Mouse (Mus musculus): ENCODE results near the gene Ier5. TPM values are rescaled to one million over a fixed set of nuclear protein-coding genes. Genes with fewer than 3 reads are reported as not detected.

Ier5 gene
- polyA plus RNA-seq, 1 experiment = 58.7 TPM

GRCm38 (mm10) chr1:155091842-155092800, 7.3 kb downstream of the Ier5 start:
- TF ChIP-seq CTCF (IDR thresholded peaks at IDR 0.05; ENCODE audit: low read depth, low read length) = no peak
- Histone ChIP-seq H3K27ac (ENCODE audit: insufficient read depth, low read depth, low read length) (peak overlapping the region; percentile 78), H3K4me1 (ENCODE audit: control insufficient read depth, insufficient read depth, low read length) (peaks cover 54% of the 10 kb centered on the region), H3K4me3 (ENCODE audit: insufficient read depth, low read length) (no peak overlapping the region)

GRCm38 (mm10) chr1:155091374-155091841, 8.0 kb downstream of the Ier5 start:
- H3K4me3 ChIP-seq (ENCODE audit: insufficient read depth, low read length) = no peak overlapping the region
- H3K27ac ChIP-seq (ENCODE audit: insufficient read depth, low read depth, low read length) = peak overlapping the region; percentile 87
- peaks cover 61% of the 10 kb centered on the region for H3K4me1 ChIP-seq (ENCODE audit: control insufficient read depth, insufficient read depth, low read length)
- TF ChIP-seq CTCF (IDR thresholded peaks at IDR 0.05; ENCODE audit: low read depth, low read length) = no peak
- TF ChIP-seq POLR2A (IDR thresholded peaks at IDR 0.05; ENCODE audit: borderline replicate concordance, low read depth, low read length) = no peak

GRCm38 (mm10) chr1:155090736-155091135, 8.7 kb downstream of the Ier5 start:
- TF ChIP-seq CTCF (IDR thresholded peaks at IDR 0.05; ENCODE audit: low read depth, low read length) (no peak), POLR2A (IDR thresholded peaks at IDR 0.05; ENCODE audit: borderline replicate concordance, low read depth, low read length) (no peak)
- Histone ChIP-seq H3K4me1 (ENCODE audit: control insufficient read depth, insufficient read depth, low read length) (peaks cover 60% of the 10 kb centered on the region), H3K27ac (ENCODE audit: insufficient read depth, low read depth, low read length) (peak overlapping the region; percentile 87; the same call in 1 of the 2 replicates), H3K4me3 (ENCODE audit: insufficient read depth, low read length) (no peak overlapping the region)

GRCm38 (mm10) chr1:155090327-155090726, 9.1 kb downstream of the Ier5 start:
- peak overlapping the region; percentile 87; the same call in 1 of the 2 replicates for H3K27ac ChIP-seq (ENCODE audit: insufficient read depth, low read depth, low read length)
- no peak overlapping the region for H3K4me3 ChIP-seq (ENCODE audit: insufficient read depth, low read length)
- TF ChIP-seq POLR2A (IDR thresholded peaks at IDR 0.05; ENCODE audit: borderline replicate concordance, low read depth, low read length) (no peak), CTCF (IDR thresholded peaks at IDR 0.05; ENCODE audit: low read depth, low read length) (no peak)
- peaks cover 56% of the 10 kb centered on the region for H3K4me1 ChIP-seq (ENCODE audit: control insufficient read depth, insufficient read depth, low read length)

GRCm38 (mm10) chr1:155088847-155089603, 10.4 kb downstream of the Ier5 start:
- Histone ChIP-seq H3K4me3 (ENCODE audit: insufficient read depth, low read length) (no peak overlapping the region), H3K4me1 (ENCODE audit: control insufficient read depth, insufficient read depth, low read length) (peaks cover 66% of the 10 kb centered on the region), H3K27ac (ENCODE audit: insufficient read depth, low read depth, low read length) (no peak overlapping the region)
- no peak for TF ChIP-seq POLR2A (IDR thresholded peaks at IDR 0.05; ENCODE audit: borderline replicate concordance, low read depth, low read length)
- TF ChIP-seq CTCF (IDR thresholded peaks at IDR 0.05; ENCODE audit: low read depth, low read length) = no peak

- no peak overlapping the region for H3K4me3 ChIP-seq (ENCODE audit: insufficient read depth, low read length)
- peaks cover 64% of the 10 kb centered on the region for H3K4me1 ChIP-seq (ENCODE audit: control insufficient read depth, insufficient read depth, low read length)
- TF ChIP-seq POLR2A (IDR thresholded peaks at IDR 0.05; ENCODE audit: borderline replicate concordance, low read depth, low read length) = no peak
- no peak for TF ChIP-seq CTCF (IDR thresholded peaks at IDR 0.05; ENCODE audit: low read depth, low read length)
- H3K27ac ChIP-seq (ENCODE audit: insufficient read depth, low read depth, low read length) = no peak overlapping the region
These were observed 11.4 kb downstream of the Ier5 start for GRCm38 (mm10) chr1:155088046-155088445.

GRCm38 (mm10) chr1:155086893-155087292, 12.5 kb downstream of the Ier5 start:
- TF ChIP-seq POLR2A (IDR thresholded peaks at IDR 0.05; ENCODE audit: borderline replicate concordance, low read depth, low read length) (no peak), CTCF (IDR thresholded peaks at IDR 0.05; ENCODE audit: low read depth, low read length) (no peak)
- Histone ChIP-seq H3K4me1 (ENCODE audit: control insufficient read depth, insufficient read depth, low read length) (peaks cover 66% of the 10 kb centered on the region), H3K27ac (ENCODE audit: insufficient read depth, low read depth, low read length) (no peak overlapping the region), H3K4me3 (ENCODE audit: insufficient read depth, low read length) (no peak overlapping the region)

- Histone ChIP-seq H3K27ac (ENCODE audit: insufficient read depth, low read depth, low read length) (no peak overlapping the region), H3K4me1 (ENCODE audit: control insufficient read depth, insufficient read depth, low read length) (peaks cover 63% of the 10 kb centered on the region), H3K4me3 (ENCODE audit: insufficient read depth, low read length) (no peak overlapping the region)
- TF ChIP-seq POLR2A (IDR thresholded peaks at IDR 0.05; ENCODE audit: borderline replicate concordance, low read depth, low read length) (no peak), CTCF (IDR thresholded peaks at IDR 0.05; ENCODE audit: low read depth, low read length) (no peak)
These were observed 13.0 kb downstream of the Ier5 start for GRCm38 (mm10) chr1:155086416-155086815.

GRCm38 (mm10) chr1:155084839-155085238, 14.6 kb downstream of the Ier5 start:
- TF ChIP-seq CTCF (IDR thresholded peaks at IDR 0.05; ENCODE audit: low read depth, low read length) = no peak
- TF ChIP-seq POLR2A (IDR thresholded peaks at IDR 0.05; ENCODE audit: borderline replicate concordance, low read depth, low read length) = no peak
- H3K4me3 ChIP-seq (ENCODE audit: insufficient read depth, low read length) = no peak overlapping the region
- peaks cover 52% of the 10 kb centered on the region for H3K4me1 ChIP-seq (ENCODE audit: control insufficient read depth, insufficient read depth, low read length)
- H3K27ac ChIP-seq (ENCODE audit: insufficient read depth, low read depth, low read length) = no peak overlapping the region

Measured in bone marrow macrophage, adult 2 months (primary cell).